Mouse (Mus musculus) small intestine, adult 2 months (tissue): ENCODE measurements around the gene Wnt2.

ENCODE experiments used
- CTCF ChIP-seq: fragments of 200-500 bp; IDR thresholded peaks from 2 replicates; pipeline ENCODE4 v1.5.1; 2012; ENCODE audit warnings: low read depth, mild to moderate bottlenecking, control low read depth, inconsistent platforms, low read length, moderate library complexity, mixed read lengths; ENCODE audit not compliant: insufficient replicate concordance, insufficient read length; ENCODE audit errors: extremely low read depth
- POLR2A ChIP-seq: fragments of 200-500 bp; IDR thresholded peaks from 2 replicates; pipeline ENCODE4 v1.6.1; 2012; ENCODE audit warnings: low read depth, mild to moderate bottlenecking, control low read depth, inconsistent platforms, low read length, moderate library complexity

- TF ChIP-seq POLR2A (no peak), CTCF (no peak)
Measured at GRCm38 (mm10) chr6:17949103-17949502, 81.3 kb downstream of the Wnt2 start.
